ENCODE assay signal across 9 mouse cellular contexts in the genomic region with DNA sequence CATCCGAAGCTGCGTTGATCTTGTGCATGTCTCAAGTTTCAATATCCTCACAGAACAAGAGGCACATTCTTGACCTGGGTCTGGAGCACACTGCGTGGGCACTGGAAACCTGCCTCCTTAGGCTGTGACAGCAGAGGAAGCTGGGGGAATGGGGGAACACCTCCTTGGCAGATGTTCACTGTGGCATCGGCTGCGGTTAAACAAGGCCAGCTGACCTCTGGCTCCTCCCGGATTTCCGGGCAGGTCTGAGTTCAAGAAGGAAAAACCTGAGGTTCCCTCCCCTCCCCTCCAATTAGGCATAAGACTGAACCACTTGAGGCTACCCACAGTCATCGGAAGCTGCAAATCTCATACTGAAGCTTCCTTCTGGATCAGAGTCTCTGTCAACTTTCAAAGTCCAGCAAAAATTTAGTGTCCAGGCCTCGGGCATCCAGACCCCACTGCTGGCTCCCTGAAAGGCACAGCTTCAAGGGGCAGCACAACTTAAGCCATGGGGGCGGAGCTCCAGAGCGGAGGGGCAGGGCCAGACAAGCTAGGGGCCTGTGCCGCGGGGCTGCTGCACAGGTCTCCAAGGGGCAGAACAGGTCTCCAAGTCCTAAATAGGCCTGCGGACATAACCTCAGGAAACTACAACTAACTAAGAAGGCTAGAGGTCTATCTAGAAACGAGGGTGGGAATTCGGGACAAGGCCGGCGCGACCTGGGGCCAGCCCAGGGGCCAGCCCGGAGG. TPM values are rescaled to one million over a fixed set of nuclear protein-coding genes. Genes with fewer than 3 reads are reported as not detected.
DNase-seq lines count a peak whose midpoint lies in the region; ATAC-seq and TF ChIP-seq lines count a peak whose summit lies in the region.
"Had no signal": no experiment of that assay in that cellular context is flagged by ENCODE, and none has a peak within 500 bp of the region (broad histone marks: within the 10 kb centered on the region; RNA-seq: fewer than 3 reads in every experiment).

No protein-coding gene starts in this region.

- H3K4me3 ChIP-seq in hindbrain, postnatal 0 days (ENCODE audit: low read length) = peak overlapping the region; percentile 77; the same call in 1 of the 2 replicates

- no peaks in the 10 kb centered on the region for H3K9me3 ChIP-seq in hindbrain, postnatal 0 days (ENCODE audit: low read length)

- no peaks in the 10 kb centered on the region for H3K36me3 ChIP-seq in hindbrain, postnatal 0 days (ENCODE audit: insufficient read depth, low read length)

- H3K4me2 ChIP-seq in hindbrain, postnatal 0 days (ENCODE audit: low read depth, low read length) = peak overlapping the region; percentile 99

- peak overlapping the region; percentile 82 for H3K27ac ChIP-seq in hindbrain, postnatal 0 days

- no peaks in the 10 kb centered on the region for H3K27me3 ChIP-seq in hindbrain, postnatal 0 days (ENCODE audit: insufficient read depth, low read length)
- H3K27me3 ChIP-seq: Patski had no signal

- ATAC-seq in hindbrain, postnatal 0 days = peak; percentile 2; the same call in 1 of the 2 replicates

- H3K9ac ChIP-seq in hindbrain, postnatal 0 days (replicated peaks; ENCODE audit: low read length) = no peak overlapping the region

- TF ChIP-seq CTCF in hindbrain, postnatal 0 days (IDR thresholded peaks at IDR 0.05; ENCODE audit: low read depth) = no peak

- DNase-seq in cerebellum, adult 11-12 months = peak; percentile 69
- no peak for DNase-seq in cerebellum, adult 11 months
- peak; percentile 36 for DNase-seq in thymus, postnatal 0 days (ENCODE audit: low spot score)
- no peak for DNase-seq in thymus, postnatal 36 days
- DNase-seq in hindbrain, postnatal 0 days (ENCODE audit: low spot score) = no peak
- peak; percentile 83 for DNase-seq in lung, postnatal 36 days
- peak; percentile 61 for DNase-seq in thymus, postnatal 14 days
- DNase-seq in urinary bladder, postnatal 36 days (ENCODE audit: low spot score in 2 of 2) = no peak

- H3K4me1 ChIP-seq in hindbrain, postnatal 0 days (ENCODE audit: insufficient read depth, low read length) = peaks cover 16% of the 10 kb centered on the region

- whole genome bisulfite sequencing in hindbrain, postnatal 0 days = 17% methylated on average over 20 of the region's 20 CpGs

RNA-seq across cellular contexts. Expression of gene Zfpm1, which starts 1.2 kb away (rescaled TPM):
- polyA plus RNA-seq in thymus, postnatal 0 days (2015; fragmentation: Nextera tagmentation; extraction: Ambion mirVana) = 3.9 and 5.4 TPM in 2 replicates
- total RNA-seq in hindbrain, postnatal 0 days (2014; rRNA removed) = 28.0 and 37.6 TPM in 2 replicates
- polyA plus RNA-seq in hindbrain, postnatal 0 days (2015; fragmentation: Nextera tagmentation; extraction: Ambion mirVana) = 1.5 and 2.0 TPM in 2 replicates

Comparison
In these comparisons a context has a peak if more than half of its experiments do, and no peak if none do; other contexts are left out.
1. DNase-seq: peak in cerebellum, adult 11-12 months (single experiment), thymus, postnatal 0 days (single experiment), lung, postnatal 36 days (single experiment) and thymus, postnatal 14 days (single experiment); none in cerebellum, adult 11 months (single experiment), thymus, postnatal 36 days (0 of 2), hindbrain, postnatal 0 days (single experiment) and urinary bladder, postnatal 36 days (0 of 2).